Mouse (Mus musculus) NIH3T3 (cell line): Measurements from ENCODE around the gene Ecsit.

Experiments
- DNase-seq: peaks from one replicate; pipeline ENCODE4 v3.0.0-alpha.2; 2012; ENCODE audit warnings: low read depth

Ecsit gene

GRCm38 (mm10) chr9:22051161-22051957, 33.9 kb downstream of the Ecsit start:
- DNase-seq: no peak

- DNase-seq: no peak
Observed at GRCm38 (mm10) chr9:22050351-22050889, 34.8 kb downstream of the Ecsit start.

DNA sequence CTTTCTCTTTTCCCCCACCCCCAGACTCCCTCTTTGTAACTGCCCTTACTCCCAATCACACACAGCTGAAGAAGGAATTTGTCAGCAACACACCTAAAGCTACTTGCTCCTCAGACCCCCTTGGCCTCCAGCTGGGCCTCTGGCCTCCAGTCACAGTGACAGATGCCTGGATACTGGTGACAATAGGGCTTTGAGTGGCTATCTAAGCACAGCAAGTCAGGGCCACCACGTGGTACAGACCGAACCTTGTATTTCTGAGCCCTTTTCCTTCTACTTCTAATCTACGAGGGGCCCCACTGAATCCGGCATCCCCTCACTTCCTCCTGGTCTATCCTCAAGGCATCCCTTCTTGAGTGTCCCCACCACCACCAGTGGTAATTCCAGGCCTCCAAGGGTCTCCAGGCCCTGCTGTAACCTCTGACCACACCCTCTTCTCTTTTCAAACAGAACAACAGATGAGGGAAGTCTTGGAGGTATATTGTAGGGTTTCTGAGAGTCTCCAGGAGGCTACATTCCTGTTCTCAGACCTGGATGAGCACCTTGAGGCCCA, 35.4 kb downstream of the Ecsit start:
- DNase-seq: no peak

- no peak for DNase-seq
Observed at GRCm38 (mm10) chr9:22049315-22049714, 35.9 kb downstream of the Ecsit start.

DNA sequence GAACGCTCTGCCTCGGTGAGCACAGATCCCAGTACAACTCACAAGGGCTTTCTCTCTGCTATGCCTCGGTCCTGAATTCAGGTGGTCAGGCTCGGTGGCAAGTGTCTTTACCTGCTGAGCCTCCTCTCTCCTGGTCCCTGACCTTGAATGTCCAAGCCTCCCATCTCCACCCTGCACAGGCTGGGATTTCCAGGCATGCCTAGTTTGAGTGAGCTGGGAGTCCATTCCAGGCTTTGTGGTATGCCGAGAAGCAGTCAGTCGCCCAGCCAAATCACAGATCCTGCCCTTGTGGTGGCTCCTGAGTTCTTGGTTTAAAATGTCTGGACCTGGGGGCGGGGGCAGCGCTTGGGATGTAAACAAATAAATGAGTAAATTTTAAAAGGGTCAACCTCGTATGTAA, 37.9 kb downstream of the Ecsit start:
- DNase-seq: peak; percentile 42

DNA sequence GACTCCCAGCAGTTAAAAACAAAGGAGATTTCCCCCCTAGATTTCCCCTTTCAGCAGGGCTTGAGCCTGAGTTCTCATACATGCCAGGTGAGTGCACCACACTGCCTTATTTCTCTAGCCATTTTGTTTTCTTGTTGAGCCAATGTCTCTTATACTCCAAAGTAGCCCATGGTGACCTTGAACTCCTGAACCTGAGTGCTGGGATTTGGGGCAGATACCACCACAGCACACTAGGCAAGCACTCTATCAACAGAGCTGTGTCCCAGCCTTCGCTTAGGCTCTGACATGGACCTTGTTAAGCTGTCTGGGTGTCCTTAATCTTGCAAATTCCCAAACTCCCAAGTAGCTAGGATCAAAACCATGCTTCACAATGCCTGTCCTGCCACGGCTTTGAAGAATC, 43.4 kb downstream of the Ecsit start:
- DNase-seq: no peak

- no peak for DNase-seq
Observed at GRCm38 (mm10) chr9:22037826-22038225, 47.4 kb downstream of the Ecsit start.

GRCm38 (mm10) chr9:22035300-22036044, 49.8 kb downstream of the Ecsit start:
- no peak for DNase-seq

GRCm38 (mm10) chr9:22030386-22030785, 54.9 kb downstream of the Ecsit start:
- DNase-seq: no peak

DNA sequence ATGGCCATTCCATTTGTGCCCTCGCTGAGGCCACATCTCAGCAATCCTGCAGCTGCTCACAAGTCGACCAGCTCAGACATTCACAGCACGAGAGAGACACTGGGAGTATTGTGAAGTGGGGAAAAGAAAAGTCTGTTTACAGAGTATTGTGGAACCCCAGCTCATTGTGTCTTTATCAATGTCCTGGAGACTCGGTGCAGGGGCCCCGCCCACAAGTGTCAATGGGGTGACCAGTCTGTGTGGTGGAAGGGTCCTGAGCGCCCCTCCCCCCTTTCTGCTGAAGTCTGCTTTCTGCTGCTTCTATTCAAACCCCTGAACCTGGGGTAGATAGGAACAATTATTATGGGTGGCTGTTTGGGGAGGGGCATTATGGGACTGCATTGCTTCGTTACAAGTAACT, 56.8 kb downstream of the Ecsit start:
- no peak for DNase-seq

GRCm38 (mm10) chr9:22024592-22024991, 60.6 kb downstream of the Ecsit start:
- DNase-seq: no peak
